ENCODE assay signal across 8 mouse cellular contexts in the genomic region with DNA sequence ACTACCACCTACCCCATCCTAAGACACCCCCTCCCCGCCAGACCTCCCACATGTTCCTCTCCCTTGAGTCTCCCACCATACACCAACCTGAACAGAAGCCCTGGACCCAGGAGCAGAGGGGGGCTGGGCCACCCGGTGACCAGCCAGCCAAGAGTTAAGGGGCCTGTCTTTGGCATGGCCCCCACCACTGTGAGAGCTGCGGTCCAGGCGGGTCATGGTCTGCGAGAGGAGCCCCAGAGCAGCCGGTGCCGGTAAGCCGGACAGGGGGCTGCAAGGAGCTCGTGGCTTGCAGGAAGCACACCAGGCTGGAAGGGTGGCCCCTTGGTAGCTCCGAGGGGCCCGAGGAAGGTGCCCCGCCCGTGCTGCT. TPM values are rescaled to one million over a fixed set of nuclear protein-coding genes. Genes with fewer than 3 reads are reported as not detected.
DNase-seq lines count a peak whose midpoint lies in the region; ATAC-seq and TF ChIP-seq lines count a peak whose summit lies in the region.

No protein-coding gene starts in this region.

- H3K27ac ChIP-seq in testis, adult 2 months (ENCODE audit: control insufficient read depth, insufficient read depth, low read depth, low read length), result peak overlapping the region; percentile 56
- H3K27ac ChIP-seq in intestine, postnatal 0 days (ENCODE audit: low read depth, low read length), result no peak overlapping the region
- peak overlapping the region; percentile 42; the same call in 1 of the 2 replicates for H3K27ac ChIP-seq in olfactory bulb, adult 2 months (ENCODE audit: insufficient read depth, low read depth, low read length)

- TF ChIP-seq POLR2A in testis, adult 2 months (IDR thresholded peaks at IDR 0.05; ENCODE audit: control insufficient read depth, low read depth, low read length), result no peak
- no peak for TF ChIP-seq POLR2A in olfactory bulb, adult 2 months (IDR thresholded peaks at IDR 0.05; ENCODE audit: insufficient read depth, low read depth, low read length)

- H3K9ac ChIP-seq in intestine, postnatal 0 days (ENCODE audit: low read depth, low read length), result peak overlapping the region; percentile 34

- peak; percentile 77 for DNase-seq in cerebellum, adult 11-12 months
- DNase-seq in testis, postnatal 14 days (ENCODE audit: low spot score), result no peak
- DNase-seq in left cerebral cortex, postnatal 36 days (ENCODE audit: low spot score in 2 of 2), result no peak
- no peak for DNase-seq in right cerebral cortex, postnatal 10 days (ENCODE audit: low spot score in 2 of 2)

- TF ChIP-seq CTCF in testis, adult 2 months (IDR thresholded peaks at IDR 0.05; ENCODE audit: control insufficient read depth, insufficient read depth, insufficient replicate concordance, low read depth, low read length), result no peak
- no peak for TF ChIP-seq CTCF in intestine, postnatal 0 days (IDR thresholded peaks at IDR 0.05; ENCODE audit: low read depth)
- TF ChIP-seq CTCF in olfactory bulb, adult 2 months (IDR thresholded peaks at IDR 0.05; ENCODE audit: insufficient read depth, low read depth, low read length), result no peak

- WGBS in intestine, postnatal 0 days, result 11% methylated on average over 10 of the region's 13 CpGs
- 5% methylated on average over 13 of the region's 13 CpGs for WGBS in olfactory bulb, adult 2 months

- peaks cover 26% of the 10 kb centered on the region for H3K4me1 ChIP-seq in testis, adult 2 months (ENCODE audit: control insufficient read depth, insufficient read depth, low read length)
- peaks cover 25% of the 10 kb centered on the region for H3K4me1 ChIP-seq in intestine, postnatal 0 days (replicated peaks; ENCODE audit: control insufficient read depth, insufficient read depth, low read length)
- H3K4me1 ChIP-seq in olfactory bulb, adult 2 months (ENCODE audit: control insufficient read depth, insufficient read depth, low read length), result peaks cover 49% of the 10 kb centered on the region

- intact Hi-C loops in left cerebral cortex, postnatal 36 days (cut with DNase I), result loop anchor here (5.0 kb wide), 2 partner anchors 34 to 46 kb away; a partner anchor contains a TSS

- peak overlapping the region; percentile 84 for H3K4me2 ChIP-seq in intestine, postnatal 0 days (replicated peaks; ENCODE audit: low read depth)

- no peak for ATAC-seq in cerebellum, adult (ENCODE audit: insufficient number of reproducible peaks, low FRiP score, low TSS enrichment)
- no peak for ATAC-seq in intestine, postnatal 0 days

- no peaks in the 10 kb centered on the region for H3K27me3 ChIP-seq in testis, adult 2 months (ENCODE audit: control insufficient read depth, insufficient read depth, low read length)
- H3K27me3 ChIP-seq in intestine, postnatal 0 days (replicated peaks; ENCODE audit: control insufficient read depth, insufficient read depth, low read length), result no peaks in the 10 kb centered on the region

- H3K4me3 ChIP-seq in testis, adult 2 months (ENCODE audit: control insufficient read depth, low read depth, low read length), result peak overlapping the region; percentile 81
- H3K4me3 ChIP-seq in intestine, postnatal 0 days (ENCODE audit: low read depth, low read length), result peak overlapping the region; percentile 40
- peak overlapping the region; percentile 59 for H3K4me3 ChIP-seq in olfactory bulb, adult 2 months (ENCODE audit: insufficient read depth, low read depth, low read length)

- H3K36me3 ChIP-seq in testis, adult 2 months (ENCODE audit: control insufficient read depth, insufficient read depth, low read length), result peaks cover 9% of the 10 kb centered on the region
- H3K36me3 ChIP-seq in intestine, postnatal 0 days (ENCODE audit: control insufficient read depth, insufficient read depth), result peaks cover 52% of the 10 kb centered on the region

- no peaks in the 10 kb centered on the region for H3K9me3 ChIP-seq in intestine, postnatal 0 days (ENCODE audit: control insufficient read depth)

RNA-seq across cellular contexts. Expression of a gene that starts 6.3 kb away (rescaled TPM):
- polyA plus RNA-seq in testis, adult 2 months (2012; rRNA removed), result 46.7 and 59.1 TPM in 2 replicates
- polyA plus RNA-seq in intestine, postnatal 0 days (2015; fragmentation: Nextera tagmentation; extraction: Ambion mirVana), result 31.6 and 35.0 TPM in 2 replicates
- 349 TPM in 1 of 2 replicates, not detected in the other for polyA plus RNA-seq in olfactory bulb, adult 2 months (2012; ENCODE audit: insufficient read depth, insufficient read length, low replicate concordance, missing spikeins)
- total RNA-seq in left cerebral cortex, postnatal 36 days (2021), result 100 to 1,000 TPM; 262 to 282 TPM

RNA-seq across cellular contexts. Expression of a gene that starts 26.2 kb away (rescaled TPM):
- polyA plus RNA-seq in testis, adult 2 months (2012; rRNA removed), result 5.3 and 6.7 TPM in 2 replicates
- 46.8 and 47.6 TPM in 2 replicates for polyA plus RNA-seq in intestine, postnatal 0 days (2015; fragmentation: Nextera tagmentation; extraction: Ambion mirVana)
- polyA plus RNA-seq in olfactory bulb, adult 2 months (2012; ENCODE audit: insufficient read depth, insufficient read length, low replicate concordance, missing spikeins), result not detected in 2 replicates
- total RNA-seq in left cerebral cortex, postnatal 36 days (2021), result 1 to 10 TPM; 4.5 to 5.0 TPM

RNA-seq across cellular contexts. Expression of a gene that starts 34.5 kb away (rescaled TPM):
- polyA plus RNA-seq in testis, adult 2 months (2012; rRNA removed), result 15.4 and 16.6 TPM in 2 replicates
- 39.3 and 41.6 TPM in 2 replicates for polyA plus RNA-seq in intestine, postnatal 0 days (2015; fragmentation: Nextera tagmentation; extraction: Ambion mirVana)
- polyA plus RNA-seq in olfactory bulb, adult 2 months (2012; ENCODE audit: insufficient read depth, insufficient read length, low replicate concordance, missing spikeins), result not detected in 2 replicates
- total RNA-seq in left cerebral cortex, postnatal 36 days (2021), result 10 to 100 TPM; 40.8 to 46.9 TPM

RNA-seq across cellular contexts. Expression of a gene that starts 46.1 kb away (rescaled TPM):
- 15.2 and 16.8 TPM in 2 replicates for polyA plus RNA-seq in testis, adult 2 months (2012; rRNA removed)
- 12.0 and 15.0 TPM in 2 replicates for polyA plus RNA-seq in intestine, postnatal 0 days (2015; fragmentation: Nextera tagmentation; extraction: Ambion mirVana)
- not detected in 2 replicates for polyA plus RNA-seq in olfactory bulb, adult 2 months (2012; ENCODE audit: insufficient read depth, insufficient read length, low replicate concordance, missing spikeins)
- 10 to 100 TPM; 40.4 to 49.0 TPM for total RNA-seq in left cerebral cortex, postnatal 36 days (2021)
